Mouse (Mus musculus) large intestine, adult 2 months (tissue): ENCODE measurements around the gene Rell1. TPM values are rescaled to one million over a fixed set of nuclear protein-coding genes. Genes with fewer than 3 reads are reported as not detected.
A peak's percentile ranks its signal among the peaks of the same experiment; 100 is the strongest.

Experiments used
- DNase-seq: peaks from one replicate; pipeline ENCODE4 v3.0.0-alpha.2; 2012; ENCODE audit warnings: low read depth, low spot score
- WGBS: fragments of 180-500 bp; shearing (Covaris S2); methylation state at CpG from one replicate; pipeline ENCODE4 v1.1.7; 2018; 5-methylcytosine and 5-hydroxymethylcytosine counted together
- polyA plus RNA-seq: library from polyadenylated mRNA; depleted of rRNA; stranded (reverse); fragments of >200 nt; gene quantifications from 2 replicates; pipeline ENCODE4 v1.2.3, GENCODE M21; 2012

Gene Rell1
- polyA plus RNA-seq, 1 experiment: 8.8 TPM

DNA sequence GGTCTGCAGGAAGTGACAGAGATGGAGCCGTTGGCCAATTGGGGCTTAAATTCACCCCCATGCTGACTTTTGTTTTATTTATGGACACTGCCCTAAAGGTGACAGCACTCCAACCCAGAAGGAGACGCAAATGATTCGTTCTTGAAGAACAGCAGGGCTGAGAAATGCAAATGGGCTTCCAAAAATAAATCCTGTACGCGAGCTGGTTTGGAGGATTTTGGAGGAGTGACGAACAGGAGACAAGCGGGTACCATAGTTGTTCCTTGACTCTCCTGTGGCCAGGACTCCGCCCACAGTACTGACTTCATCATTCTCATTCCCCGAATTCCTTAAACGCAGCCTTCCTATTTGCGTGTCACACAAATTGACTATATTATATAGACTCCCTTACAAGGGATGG lies 12.3 kb downstream of the Rell1 start:
- WGBS: 91% methylated on average over 11 of the region's 11 CpGs
- DNase-seq: no peak

DNA sequence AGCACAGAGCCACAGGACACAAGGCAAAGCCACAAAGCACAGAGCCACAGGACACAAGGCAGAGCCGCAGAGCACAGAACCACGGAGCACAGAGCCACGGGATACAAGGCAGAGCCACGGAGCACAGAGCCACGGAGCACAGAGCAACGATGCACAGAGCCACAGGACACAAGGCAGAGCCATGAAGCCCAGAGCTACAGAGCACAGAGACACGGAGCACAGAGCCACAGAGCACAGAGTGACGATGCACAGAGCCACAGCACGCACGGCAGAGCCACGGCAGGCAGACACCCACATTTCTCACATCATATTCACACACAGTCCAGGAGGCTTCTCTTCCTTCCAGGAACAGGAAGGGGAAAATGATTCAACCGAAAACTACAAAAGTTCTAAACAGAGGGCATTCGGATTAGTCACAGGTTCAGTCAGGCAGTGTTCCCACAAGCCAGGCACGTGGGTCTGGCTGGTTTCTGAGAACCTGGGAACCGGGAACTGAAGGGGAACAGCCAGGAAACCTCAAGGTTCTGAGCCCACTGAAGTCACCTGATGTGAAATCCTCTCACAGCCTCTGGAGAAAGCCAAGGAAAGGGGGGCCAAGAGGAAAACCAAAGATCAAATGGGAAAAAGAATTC lies 15.2 kb downstream of the Rell1 start:
- WGBS: 82% methylated on average over 15 of the region's 15 CpGs
- DNase-seq: no peak

DNA sequence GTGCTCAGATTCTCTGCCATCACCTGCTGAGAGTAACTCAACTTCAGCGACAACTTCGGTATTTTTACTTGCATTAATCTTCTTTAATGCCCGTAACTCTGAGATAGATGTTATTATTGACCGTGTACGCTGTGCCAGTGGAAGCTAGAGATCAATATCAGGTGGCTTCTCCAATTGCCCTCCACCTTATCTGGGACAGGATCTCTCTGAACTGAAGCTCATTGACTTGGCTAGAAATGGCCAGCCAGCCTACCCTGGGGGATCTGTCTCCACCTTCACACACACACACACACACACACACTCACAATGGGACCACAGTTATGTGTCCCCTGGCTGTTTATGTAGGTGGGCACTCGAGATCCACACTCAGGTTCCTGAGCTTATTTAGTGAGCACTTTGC lies 16.7 kb downstream of the Rell1 start:
- DNase-seq: no peak
- 78% methylated on average over 6 of the region's 6 CpGs for WGBS

DNA sequence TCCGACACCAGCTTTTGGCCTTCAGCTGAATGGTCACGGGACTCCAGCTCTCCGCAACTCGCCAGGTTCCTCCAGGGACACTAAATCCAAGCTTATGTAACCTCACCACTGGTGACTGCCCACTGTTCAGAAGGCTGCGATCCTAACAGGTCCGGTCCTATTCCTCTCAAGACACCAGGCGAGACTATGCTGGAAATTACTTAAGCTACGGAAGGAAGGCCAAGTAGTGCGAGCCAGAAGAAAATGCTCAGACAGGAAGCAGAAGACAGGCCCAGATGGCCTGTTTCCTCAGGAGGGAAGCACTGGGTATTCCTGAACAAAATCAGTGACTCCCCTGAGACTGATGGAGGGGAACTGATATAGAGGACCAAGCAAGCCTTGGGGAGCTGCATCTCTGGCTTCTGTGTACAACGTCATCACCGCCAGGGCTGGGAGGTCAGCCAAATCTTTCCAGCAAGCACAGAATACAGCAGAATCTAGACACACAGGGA lies 17.2 kb downstream of the Rell1 start:
- WGBS: 75% methylated on average over 11 of the region's 11 CpGs
- DNase-seq: no peak

DNA sequence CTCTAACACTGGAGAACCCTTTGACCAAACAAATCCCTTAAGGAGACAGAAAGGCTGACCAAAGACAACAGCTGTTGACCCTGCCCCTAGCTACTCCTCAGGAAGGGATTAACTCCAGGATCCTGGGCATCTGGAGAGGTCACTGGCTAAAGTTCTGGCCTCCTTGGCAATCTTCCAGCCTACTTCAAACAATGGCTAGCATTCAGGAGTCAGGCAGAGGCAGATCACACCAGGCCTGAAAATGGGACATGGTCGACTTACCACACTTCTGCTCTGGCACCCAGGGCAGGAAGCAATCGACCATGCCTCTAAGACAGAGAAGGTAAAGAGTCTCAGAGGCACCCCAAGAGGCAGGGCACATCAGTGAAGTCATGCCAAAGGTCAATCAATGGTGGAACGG lies 19.5 kb downstream of the Rell1 start:
- 7% methylated on average over 3 of the region's 3 CpGs for WGBS
- no peak for DNase-seq

DNA sequence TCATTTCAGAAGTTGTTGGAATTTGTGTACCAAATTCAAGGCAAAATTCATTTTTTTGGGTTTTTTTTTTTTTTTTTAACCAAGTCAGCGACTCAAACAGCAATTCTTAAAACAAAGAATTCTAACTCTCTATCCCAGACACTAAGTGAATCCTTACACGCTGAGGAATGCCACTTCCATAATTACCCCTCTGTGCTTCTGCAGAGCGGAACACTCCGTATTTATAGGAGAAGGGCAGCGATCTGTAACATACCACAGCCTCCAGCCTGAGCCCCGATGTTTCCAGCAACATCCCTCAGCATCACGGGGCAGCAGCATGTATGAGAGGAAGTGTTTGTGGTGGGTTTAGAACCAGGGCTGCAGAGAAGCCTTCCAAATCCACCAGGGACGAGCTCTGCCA lies 21.2 kb downstream of the Rell1 start:
- no peak for DNase-seq
- WGBS: 84% methylated on average over 8 of the region's 8 CpGs

DNA sequence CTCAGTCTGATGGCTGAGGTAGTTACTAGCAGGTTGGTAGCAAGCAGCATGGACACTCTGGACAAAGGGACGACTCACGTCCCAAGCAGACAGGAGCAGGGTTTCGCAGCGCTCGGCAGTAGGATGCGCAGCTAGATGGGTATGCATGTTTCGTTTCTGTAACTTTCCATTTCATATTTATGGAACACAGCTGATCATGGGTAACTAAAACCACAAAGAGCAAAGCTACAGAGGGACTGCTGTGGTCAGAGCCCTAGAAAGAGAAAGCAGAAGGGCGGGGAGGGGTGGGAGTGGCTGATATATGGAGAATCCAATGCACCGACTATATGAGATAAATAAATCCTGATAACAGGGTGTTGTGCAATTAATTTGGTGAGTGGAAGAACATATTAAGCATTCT lies 25.4 kb downstream of the Rell1 start:
- no peak for DNase-seq
- WGBS: 78% methylated on average over 9 of the region's 9 CpGs

DNA sequence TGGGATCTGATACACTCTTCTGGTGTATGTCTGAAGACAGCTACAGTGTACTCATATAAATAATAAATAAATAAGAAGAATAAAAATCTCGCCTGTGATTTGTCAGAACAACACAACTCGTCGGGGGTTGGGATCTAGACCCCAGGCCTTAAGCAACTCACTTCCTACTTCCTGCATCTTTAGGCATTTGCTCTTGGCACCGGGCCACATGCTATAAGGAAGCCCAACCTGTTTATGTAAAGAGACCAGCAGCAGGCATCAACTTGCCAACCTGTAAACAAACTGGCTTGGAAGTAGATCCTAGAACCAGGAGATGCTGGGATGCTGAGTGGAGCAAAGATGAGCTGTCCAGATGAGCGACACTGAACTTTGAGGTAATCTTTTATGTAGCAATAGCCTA lies 26.8 kb downstream of the Rell1 start:
- no peak for DNase-seq
- 32% methylated on average over 5 of the region's 5 CpGs for WGBS

DNA sequence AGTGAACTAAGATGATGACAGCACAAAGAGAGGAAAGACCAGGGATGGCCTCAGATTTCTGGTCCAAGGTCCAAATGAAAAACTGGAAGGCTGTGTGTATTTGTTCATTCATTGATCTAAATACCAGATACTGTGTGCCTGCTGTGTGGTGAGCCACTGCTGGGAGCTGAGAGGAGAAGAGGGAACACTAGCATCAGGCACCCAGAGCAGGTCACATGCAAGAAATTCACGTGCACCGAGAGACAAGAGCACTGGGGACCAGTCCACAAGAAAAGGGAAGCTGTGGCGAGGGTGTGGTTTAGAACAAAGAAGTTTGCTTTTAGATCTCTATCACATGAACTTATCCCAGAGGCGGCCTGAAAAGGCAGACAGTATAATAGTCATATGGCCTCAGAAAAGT lies 30.1 kb downstream of the Rell1 start:
- no peak for DNase-seq
- WGBS: 34% methylated on average over 4 of the region's 4 CpGs

DNA sequence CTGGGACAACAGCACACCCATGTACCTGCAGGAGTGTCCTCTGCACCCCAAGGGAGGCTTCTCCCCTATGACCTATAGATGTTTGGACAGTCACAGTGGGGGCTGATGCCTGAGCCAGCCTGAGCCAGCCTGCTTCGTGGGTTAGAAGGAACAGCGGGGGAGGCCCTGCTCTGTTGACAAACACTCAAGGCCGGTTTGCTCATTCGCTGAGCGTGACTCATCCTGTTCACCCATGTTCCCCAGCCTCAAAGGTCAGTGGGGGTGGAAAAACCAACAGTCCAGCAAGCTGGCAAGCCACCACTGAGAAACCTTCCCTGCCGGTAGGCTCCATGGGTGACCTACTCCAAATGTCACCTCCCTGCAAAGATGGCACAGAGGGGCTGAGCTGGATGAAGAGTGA lies 32.0 kb downstream of the Rell1 start:
- DNase-seq: no peak
- WGBS: 9% methylated on average over 6 of the region's 6 CpGs

DNA sequence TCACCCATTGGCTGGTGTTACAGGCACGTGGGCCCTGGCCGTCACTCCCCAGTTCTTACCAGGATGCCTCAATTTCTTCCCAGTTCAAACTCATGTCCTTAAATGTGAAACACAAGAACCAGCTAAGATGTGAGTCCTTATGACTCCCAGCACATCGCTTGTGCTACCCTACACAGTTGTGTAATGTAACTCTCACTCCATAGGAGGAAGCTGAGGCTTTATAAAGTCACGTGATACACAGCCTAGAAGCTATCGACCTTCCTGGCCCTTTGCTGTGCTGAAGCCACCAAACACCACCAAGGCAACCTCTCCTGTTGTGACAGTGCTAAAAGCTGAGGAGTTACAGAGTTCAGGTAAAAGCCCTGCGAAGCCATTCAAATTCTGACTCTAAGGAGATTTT lies 33.1 kb downstream of the Rell1 start:
- WGBS: 85% methylated on average over 6 of the region's 6 CpGs
- no peak for DNase-seq

DNA sequence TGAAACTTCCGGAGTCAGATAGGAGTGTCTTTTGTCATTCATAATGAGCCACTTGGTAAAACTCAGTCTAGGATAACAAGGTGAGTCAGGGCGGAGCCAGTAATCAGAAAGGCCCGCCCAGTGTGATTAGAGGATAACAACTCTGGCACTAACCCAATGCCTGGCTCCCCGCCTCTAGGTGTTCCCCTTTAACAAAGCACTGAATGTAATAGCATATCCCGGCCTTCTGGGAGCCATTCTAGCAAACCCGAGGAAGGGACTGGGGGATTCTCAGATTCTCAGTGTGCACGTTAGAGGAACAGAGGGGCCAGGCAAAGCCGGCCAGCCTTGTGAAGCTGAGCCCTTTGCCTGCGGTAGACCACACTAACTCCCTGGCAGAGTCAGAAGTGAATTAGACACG lies 35.9 kb downstream of the Rell1 start:
- peak; percentile 87 for DNase-seq
- 36% methylated on average over 10 of the region's 10 CpGs for WGBS

DNA sequence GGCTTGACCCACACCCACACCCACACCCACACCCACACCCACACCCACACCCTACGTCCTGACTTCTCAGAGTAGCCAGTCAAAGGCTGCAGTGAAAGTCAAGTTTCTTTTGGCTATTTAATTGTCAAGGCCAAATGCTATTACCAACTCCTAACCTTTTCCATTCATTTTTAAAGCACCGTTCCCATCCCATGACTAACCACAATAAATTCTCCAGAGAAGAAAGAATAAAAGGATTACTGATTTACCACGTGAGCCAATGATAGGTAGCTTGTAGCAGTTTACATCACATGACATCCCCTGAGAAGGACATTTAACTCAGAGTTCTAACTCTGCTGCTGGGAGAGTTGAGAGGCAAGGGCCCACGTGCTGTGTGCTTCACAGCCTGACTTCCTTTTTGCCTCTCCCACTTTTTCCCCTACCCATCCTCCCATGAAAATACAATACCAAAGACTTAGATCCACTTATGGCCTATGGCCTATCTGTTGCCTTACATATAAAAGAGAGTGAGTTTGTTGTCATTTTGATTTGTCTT lies 37.8 kb downstream of the Rell1 start:
- DNase-seq: no peak
- 34% methylated on average over 4 of the region's 4 CpGs for WGBS

DNA sequence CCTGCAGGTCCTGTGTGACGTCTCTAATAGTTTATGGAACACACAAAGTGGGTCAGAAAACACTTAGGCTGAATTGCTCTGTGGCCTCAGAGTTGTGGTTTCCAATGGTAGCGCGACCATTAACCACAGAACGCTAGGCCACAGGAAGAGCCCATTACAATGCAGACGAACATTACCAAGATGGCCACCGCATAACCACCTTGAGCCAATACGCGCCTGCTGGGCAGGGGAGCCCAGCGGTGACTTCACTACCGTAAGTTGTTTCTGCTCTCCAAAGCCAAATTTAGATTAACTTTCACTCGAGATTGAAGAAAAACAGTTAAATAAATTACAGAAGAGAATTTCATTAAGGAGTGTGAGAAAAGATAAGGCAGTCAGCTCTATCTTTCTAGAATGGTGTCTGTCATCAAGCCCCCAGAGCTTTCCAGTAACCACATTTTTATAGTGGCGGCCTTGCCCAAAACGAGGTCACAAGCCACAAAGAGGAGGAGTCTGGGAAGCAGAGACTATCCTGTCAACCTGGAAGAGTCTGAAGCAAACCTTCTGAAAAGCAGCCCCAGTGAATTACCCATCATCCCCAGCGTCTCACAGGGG lies 43.6 kb downstream of the Rell1 start:
- DNase-seq: no peak
- WGBS: 90% methylated on average over 14 of the region's 14 CpGs

DNA sequence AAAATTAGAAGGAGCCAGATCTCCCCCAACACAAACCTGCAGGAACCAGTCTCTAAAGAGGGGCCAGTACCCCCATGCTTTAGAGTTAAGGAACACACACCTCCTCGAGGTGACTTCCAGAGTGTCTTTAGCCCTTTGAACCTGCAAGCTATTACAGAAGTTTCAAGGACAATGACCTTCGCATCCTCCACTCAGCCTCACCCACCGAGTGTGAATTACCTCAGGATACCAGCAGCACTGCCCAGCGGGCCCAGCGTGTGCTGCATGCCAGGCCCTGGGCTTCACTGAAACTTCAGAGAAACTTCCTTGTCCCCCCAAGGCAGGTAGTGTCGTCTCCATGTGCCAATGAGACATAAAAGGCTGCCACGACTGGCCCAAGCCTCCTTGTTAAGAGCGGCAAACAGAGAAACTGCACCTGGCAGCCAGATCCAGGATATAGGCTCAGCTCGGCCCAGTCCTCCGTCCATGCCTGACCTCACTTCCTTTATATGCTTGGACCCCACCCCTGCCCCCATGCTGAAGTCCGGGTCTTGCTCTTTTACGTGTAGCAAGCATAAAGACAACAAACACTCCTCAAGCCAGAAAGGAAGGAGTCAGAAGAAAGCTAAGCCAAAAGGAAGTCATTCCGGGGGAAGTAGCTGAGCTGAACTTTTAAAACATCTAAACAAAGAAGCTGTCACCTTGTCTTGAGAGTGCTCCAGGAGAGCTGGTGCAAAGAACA lies 45.2 kb downstream of the Rell1 start:
- WGBS: 35% methylated on average over 13 of the region's 13 CpGs
- no peak for DNase-seq

DNA sequence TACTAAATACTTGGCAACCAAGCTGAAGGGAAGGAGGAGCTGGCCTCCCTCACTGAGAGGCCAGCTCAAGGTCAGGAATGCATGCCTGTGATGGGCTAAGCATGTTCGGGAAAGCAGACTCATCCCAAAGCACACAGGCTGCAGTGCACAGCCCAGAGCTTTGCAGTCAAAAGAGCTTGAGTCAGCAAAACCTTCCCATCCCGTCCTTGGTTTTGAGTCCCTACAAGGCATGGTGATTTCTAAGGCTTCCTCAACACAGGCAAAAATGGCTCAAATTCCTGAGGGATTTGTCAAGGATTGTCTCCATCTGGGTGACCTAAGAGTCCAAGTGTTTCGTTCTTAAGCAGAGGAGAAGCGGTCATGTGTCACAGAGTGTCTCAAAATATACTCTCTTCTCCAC lies 50.5 kb downstream of the Rell1 start:
- 78% methylated on average over 4 of the region's 4 CpGs for WGBS
- DNase-seq: no peak

DNA sequence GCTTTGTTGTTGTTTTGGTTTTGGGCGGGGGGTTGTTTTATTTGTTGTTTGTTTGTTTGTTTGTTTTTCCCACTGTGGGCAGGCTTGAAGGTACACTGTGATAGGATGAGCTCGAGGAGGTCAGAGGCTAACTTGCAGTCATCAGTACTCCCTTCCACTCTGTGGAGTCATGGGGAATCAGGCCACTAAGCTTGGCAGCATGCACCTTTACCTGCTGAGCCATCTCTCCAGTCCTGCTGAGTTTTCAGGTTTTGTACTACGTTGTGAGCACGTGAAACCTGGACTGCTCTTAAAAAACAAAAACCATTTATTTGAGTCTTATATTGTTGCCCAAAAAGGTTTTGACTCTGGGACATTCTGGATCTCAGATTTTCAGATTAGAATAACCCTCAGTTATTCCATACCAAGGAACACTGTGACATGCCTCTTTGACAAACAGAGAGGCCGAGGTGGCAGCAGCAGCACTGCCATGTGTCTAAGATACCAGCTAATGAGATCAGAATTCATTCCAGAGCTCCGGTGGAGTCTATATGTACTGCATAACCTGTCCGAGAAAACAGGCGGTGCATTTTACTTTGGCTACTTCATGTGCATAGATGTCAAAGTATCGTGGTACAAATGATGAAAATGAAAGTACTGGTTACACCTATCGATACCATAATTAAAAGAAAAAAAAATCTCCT lies 52.1 kb downstream of the Rell1 start:
- 92% methylated on average over 10 of the region's 10 CpGs for WGBS
- no peak for DNase-seq

DNA sequence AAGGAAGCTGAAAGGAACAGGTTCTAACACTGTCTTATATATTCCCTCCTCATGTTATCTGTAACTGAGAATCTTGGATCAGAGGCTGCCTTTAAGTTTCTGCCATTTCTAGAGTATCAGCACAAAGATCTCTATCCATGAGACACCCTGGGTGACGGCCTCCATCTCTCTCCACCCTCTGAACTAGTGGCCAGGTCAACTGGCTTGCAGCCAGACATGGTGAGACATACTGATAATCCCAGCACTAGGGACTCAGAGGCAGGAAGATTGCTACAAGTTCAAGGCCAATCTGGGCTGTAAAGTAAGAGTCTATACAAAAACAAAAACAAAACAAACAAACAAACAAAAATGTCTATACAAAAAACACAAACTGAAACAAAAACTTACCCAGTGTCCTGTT lies 53.8 kb downstream of the Rell1 start:
- 56% methylated on average over 1 of the region's 1 CpGs for WGBS

DNA sequence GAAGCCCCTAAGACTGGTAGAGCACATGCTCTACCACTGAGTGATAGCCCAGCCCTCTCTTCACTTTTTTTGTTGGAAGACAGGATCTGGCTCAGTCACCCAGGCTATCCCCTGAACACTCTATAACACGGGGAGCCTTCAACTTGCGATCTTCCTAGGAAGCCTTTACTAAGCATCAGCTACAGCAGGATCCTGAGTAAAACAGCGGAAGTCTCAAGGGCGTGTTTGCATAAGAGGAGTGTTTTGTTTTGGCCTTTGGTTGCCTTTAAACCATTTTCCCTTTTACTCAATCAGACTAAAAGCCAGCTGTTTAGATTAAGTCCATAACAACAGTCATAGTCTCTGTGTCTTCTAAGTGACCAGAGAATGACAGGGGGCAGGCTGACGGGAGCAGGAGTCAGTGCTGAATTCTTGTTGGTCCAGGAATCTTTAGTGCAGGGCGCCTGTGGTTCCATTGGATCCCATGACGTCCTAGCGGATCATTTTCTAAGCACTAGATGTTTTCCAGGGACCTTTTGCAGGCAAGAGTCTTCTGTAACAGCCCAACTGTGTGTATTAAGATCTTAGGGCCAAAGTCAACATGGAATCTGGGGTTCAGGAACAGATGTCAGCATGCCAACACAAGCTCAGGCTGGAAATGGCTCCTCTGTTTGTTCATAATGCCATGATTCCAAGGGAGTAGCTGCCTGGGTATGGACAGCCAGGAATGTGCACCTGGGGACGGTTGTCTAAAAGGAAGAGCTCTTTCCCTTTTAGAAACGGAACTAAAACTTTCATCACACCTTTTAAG lies 58.3 kb downstream of the Rell1 start:
- WGBS: 40% methylated on average over 10 of the region's 10 CpGs
- DNase-seq: no peak

More for the DNA sequence above, 53.8 kb downstream of the Rell1 start:
- DNase-seq: no peak

DNA sequence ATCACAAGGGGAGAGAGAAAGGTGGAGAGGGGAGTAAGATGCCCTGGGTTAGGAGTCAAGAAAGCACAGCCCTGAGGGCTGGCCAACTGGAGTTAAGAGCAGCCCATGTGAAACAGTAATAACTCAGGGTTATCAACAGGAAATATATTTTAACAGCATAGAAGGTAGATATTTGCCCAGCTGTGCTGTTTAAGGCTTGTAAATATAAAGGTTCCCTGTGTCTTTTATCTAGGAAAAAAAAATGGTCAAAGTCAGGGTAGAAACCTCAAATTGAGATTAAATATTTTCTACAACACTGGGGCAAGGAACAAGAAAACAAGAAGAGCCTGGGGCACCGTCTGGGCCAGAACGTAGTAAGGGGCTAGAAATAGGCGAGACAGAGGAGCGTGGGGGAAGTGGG lies 61.2 kb downstream of the Rell1 start:
- 37% methylated on average over 4 of the region's 4 CpGs for WGBS
- DNase-seq: no peak
